Mouse (Mus musculus) forebrain, embryonic 13.5 days (tissue): ENCODE results near the gene Sema4b. TPM values are rescaled to one million over a fixed set of nuclear protein-coding genes. Genes with fewer than 3 reads are reported as not detected.
A peak's percentile ranks its signal among the peaks of the same experiment; 100 is the strongest.

Experiments
- ATAC-seq: fragments of 200-750 bp; cut with Nextera tagmentation; 2 replicates; pipeline ENCODE4 v1.8.0; 2017
- H3K27ac ChIP-seq: fragments of 300-500 bp; sonication (generic); 2 replicates; pipeline ENCODE4 v1.5.1; 2015; ENCODE audit warnings: inconsistent platforms, mild to moderate bottlenecking, moderate library complexity
- H3K27me3 ChIP-seq: fragments of 300-500 bp; sonication (generic); 2 replicates; pipeline ENCODE4 v1.6.1; 2015; ENCODE audit warnings: mild to moderate bottlenecking, inconsistent platforms
- H3K36me3 ChIP-seq: fragments of 300-500 bp; sonication (generic); 2 replicates; pipeline ENCODE4 v1.6.1; 2015; ENCODE audit warnings: mild to moderate bottlenecking, inconsistent platforms; ENCODE audit not compliant: poor library complexity, severe bottlenecking
- H3K4me1 ChIP-seq: fragments of 300-500 bp; sonication (generic); 2 replicates; pipeline ENCODE4 v1.6.1; 2015; ENCODE audit warnings: inconsistent platforms
- H3K4me2 ChIP-seq: fragments of 300-500 bp; sonication (generic); 2 replicates; pipeline ENCODE4 v1.6.1; 2015; ENCODE audit warnings: inconsistent platforms, mild to moderate bottlenecking, moderate library complexity
- H3K4me3 ChIP-seq: fragments of 300-500 bp; sonication (generic); 2 replicates; pipeline ENCODE4 v1.5.1; 2015; ENCODE audit warnings: mild to moderate bottlenecking, inconsistent platforms
- H3K9ac ChIP-seq: fragments of 300-500 bp; sonication (generic); 2 replicates; pipeline ENCODE4 v1.6.1; 2015; ENCODE audit warnings: mild to moderate bottlenecking, inconsistent platforms
- H3K9me3 ChIP-seq: fragments of 300-500 bp; sonication (generic); replicated peaks from 2 replicates; pipeline ENCODE4 v1.6.1; 2016; ENCODE audit warnings: inconsistent platforms
- WGBS: fragments of 180-500 bp; shearing (Covaris S2); methylation state at CpG from one replicate; pipeline ENCODE4 v1.1.7; 2015; 5-methylcytosine and 5-hydroxymethylcytosine counted together
- polyA plus RNA-seq: library from polyadenylated mRNA; unstranded; fragments of >200 nt; fragmentation: Nextera tagmentation; extraction: Ambion mirVana; gene quantifications from 2 replicates; pipeline ENCODE4 v1.2.1, GENCODE M21; 2015

The Sema4b gene
- polyA plus RNA-seq, 1 experiment from 2014 or later, result 20.7 TPM

GRCm38 (mm10) chr7:80208738-80209430, 22.2 kb downstream of the Sema4b start:
- Histone ChIP-seq H3K36me3 (peaks cover 12% of the 10 kb centered on the region), H3K9ac (no peak overlapping the region), H3K4me1 (peaks cover 54% of the 10 kb centered on the region), H3K4me3 (no peak overlapping the region), H3K27me3 (no peaks in the 10 kb centered on the region), H3K27ac (0 out of 2 replicates have a peak overlapping the region, but pooled peaks have one; percentile 16), H3K4me2 (no peak overlapping the region), H3K9me3 (no peaks in the 10 kb centered on the region)
- ATAC-seq, result no peak
- 73% methylated on average over 10 of the region's 10 CpGs for WGBS

DNA sequence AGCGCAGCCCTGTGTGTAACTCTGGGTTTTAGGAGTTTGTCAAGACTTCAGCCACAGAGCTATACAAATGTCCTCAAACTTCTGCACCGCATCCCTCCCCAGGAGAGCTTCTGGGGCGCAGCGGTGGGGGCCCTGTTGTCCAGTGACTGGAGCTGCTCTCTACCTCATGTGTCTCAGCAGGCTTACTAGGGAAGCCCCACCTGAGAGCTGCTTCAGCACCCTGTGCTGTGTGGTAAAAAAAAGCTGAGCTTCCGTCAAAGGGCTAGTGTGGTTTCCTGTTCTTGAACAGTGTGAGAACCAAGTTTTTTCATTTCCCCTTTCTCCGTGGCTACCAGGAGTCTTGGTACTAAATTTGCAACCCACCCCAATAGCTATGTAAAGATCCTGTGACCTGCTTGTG, 23.0 kb downstream of the Sema4b start:
- Histone ChIP-seq H3K36me3 (peaks cover 20% of the 10 kb centered on the region), H3K9ac (peak overlapping the region; percentile 23; the same call in 1 of the 2 replicates)
- 85% methylated on average over 6 of the region's 6 CpGs for WGBS

DNA sequence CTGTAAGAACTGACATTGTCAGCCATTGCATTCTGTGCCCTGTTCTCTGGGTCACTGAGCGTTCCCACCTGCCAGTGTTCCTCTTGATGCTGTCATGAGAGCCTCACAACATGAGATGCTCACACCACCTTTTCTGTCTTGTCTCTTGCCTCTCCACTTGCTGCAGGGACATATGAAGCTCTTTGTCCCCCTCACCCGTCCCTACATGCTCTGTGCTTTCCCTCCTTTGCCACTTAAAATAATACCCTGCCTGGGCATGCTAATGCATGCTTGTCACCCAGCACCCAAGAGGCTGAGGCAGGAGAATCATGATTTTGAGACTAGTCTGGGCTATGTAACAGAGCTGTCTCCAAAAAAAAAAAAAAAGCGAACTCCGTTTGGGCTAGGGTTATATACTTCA, 24.3 kb downstream of the Sema4b start:
- Histone ChIP-seq H3K4me2 (no peak overlapping the region), H3K9me3 (no peaks in the 10 kb centered on the region), H3K9ac (no peak overlapping the region; the same call in 1 of the 2 replicates), H3K27ac (no peak overlapping the region), H3K4me1 (peaks cover 46% of the 10 kb centered on the region), H3K4me3 (no peak overlapping the region), H3K36me3 (peaks cover 26% of the 10 kb centered on the region), H3K27me3 (no peaks in the 10 kb centered on the region)
- WGBS, result 79% methylated on average over 4 of the region's 4 CpGs
- no peak for ATAC-seq

More for the DNA sequence above, 23.0 kb downstream of the Sema4b start:
- no peak for ATAC-seq
- Histone ChIP-seq H3K4me3 (no peak overlapping the region), H3K4me2 (no peak overlapping the region), H3K27ac (no peak overlapping the region), H3K9me3 (no peaks in the 10 kb centered on the region), H3K27me3 (no peaks in the 10 kb centered on the region), H3K4me1 (peaks cover 48% of the 10 kb centered on the region)

DNA sequence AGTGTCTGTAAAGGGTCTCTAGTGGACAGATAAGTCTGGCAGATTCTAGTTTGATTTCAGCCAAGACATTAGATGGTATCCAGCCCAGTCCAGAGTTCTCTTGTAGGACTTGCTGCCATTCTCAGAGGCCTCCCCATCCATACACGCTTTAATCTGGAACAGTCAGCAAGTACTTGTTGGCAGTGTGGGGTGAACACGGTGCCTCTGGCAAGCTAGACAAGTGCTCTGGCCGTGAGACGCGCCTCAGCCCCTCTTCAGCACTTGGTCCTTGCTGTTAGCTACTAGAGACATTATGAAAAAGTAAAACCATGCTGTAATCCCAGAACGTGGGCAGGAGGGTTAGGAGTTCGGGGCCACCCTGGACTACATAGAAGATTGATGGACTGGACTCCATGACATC, 27.0 kb downstream of the Sema4b start:
- H3K27me3 ChIP-seq, result no peaks in the 10 kb centered on the region
- H3K9me3 ChIP-seq, result no peaks in the 10 kb centered on the region
- H3K4me1 ChIP-seq, result peaks cover 29% of the 10 kb centered on the region
- no peak for ATAC-seq
- H3K9ac ChIP-seq, result no peak overlapping the region
- 94% methylated on average over 7 of the region's 7 CpGs for WGBS
- no peak overlapping the region for H3K4me2 ChIP-seq
- H3K4me3 ChIP-seq, result no peak overlapping the region
- H3K36me3 ChIP-seq, result peaks cover 51% of the 10 kb centered on the region
- H3K27ac ChIP-seq, result peak overlapping the region; percentile 28; the same call in 1 of the 2 replicates

- Histone ChIP-seq H3K4me2 (no peak overlapping the region), H3K36me3 (peaks cover 60% of the 10 kb centered on the region), H3K27ac (peak overlapping the region; percentile 82; the same call in 1 of the 2 replicates), H3K27me3 (no peaks in the 10 kb centered on the region), H3K4me3 (no peak overlapping the region), H3K9me3 (no peaks in the 10 kb centered on the region), H3K9ac (no peak overlapping the region), H3K4me1 (peaks cover 22% of the 10 kb centered on the region)
- 72% methylated on average over 8 of the region's 8 CpGs for WGBS
- no peak for ATAC-seq
Observed at GRCm38 (mm10) chr7:80214459-80214858, 27.8 kb downstream of the Sema4b start.

DNA sequence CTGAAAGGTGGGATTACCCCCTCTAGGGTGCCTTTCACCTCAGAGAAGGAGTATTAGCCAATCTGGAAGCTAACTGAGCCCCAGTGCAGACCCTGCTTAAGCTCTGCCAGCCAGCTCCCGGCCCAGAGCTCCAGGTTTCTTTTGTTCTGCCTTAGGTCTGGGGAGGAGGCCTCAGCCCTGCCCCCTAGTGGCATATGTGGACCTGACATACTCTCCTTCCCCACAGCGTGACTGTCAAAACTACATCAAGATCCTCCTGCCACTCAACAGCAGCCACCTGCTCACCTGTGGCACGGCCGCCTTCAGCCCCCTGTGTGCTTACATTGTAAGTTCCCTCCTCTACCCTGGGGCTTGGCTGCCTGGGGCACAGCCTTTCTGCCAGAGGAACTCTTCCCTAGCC, 28.8 kb downstream of the Sema4b start:
- H3K36me3 ChIP-seq, result peaks cover 69% of the 10 kb centered on the region
- H3K27ac ChIP-seq, result peak overlapping the region; percentile 82

GRCm38 (mm10) chr7:80216566-80216965, 29.9 kb downstream of the Sema4b start:
- Histone ChIP-seq H3K4me3 (no peak overlapping the region), H3K27me3 (no peaks in the 10 kb centered on the region), H3K9ac (no peak overlapping the region), H3K4me1 (peaks cover 8% of the 10 kb centered on the region), H3K27ac (no peak overlapping the region), H3K36me3 (peaks cover 81% of the 10 kb centered on the region), H3K9me3 (no peaks in the 10 kb centered on the region), H3K4me2 (no peak overlapping the region)
- 87% methylated on average over 8 of the region's 8 CpGs for WGBS
- no peak for ATAC-seq

More for the DNA sequence above, 28.8 kb downstream of the Sema4b start:
- Histone ChIP-seq H3K4me2 (no peak overlapping the region), H3K4me3 (no peak overlapping the region), H3K9ac (peak overlapping the region; percentile 45), H3K4me1 (peaks cover 16% of the 10 kb centered on the region), H3K27me3 (no peaks in the 10 kb centered on the region), H3K9me3 (no peaks in the 10 kb centered on the region)
- WGBS, result 11% methylated on average over 4 of the region's 4 CpGs
- peak; percentile 93 for ATAC-seq

DNA sequence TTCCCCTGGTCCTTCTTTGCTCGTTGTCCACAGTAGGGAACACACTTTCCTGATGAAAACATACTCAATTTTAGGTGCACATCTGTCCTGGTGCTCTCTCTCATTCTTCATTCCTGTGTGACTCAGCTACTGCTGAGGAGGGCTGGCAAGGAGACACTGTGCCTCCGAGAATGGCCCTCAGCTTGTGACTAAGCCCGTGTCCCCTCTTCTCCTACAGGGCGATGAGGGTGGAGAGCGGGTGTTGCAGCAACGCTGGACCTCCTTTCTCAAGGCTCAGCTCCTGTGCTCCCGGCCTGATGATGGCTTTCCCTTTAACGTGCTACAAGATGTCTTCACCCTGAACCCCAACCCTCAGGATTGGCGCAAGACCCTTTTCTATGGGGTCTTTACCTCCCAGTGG, 32.0 kb downstream of the Sema4b start:
- ATAC-seq, result no peak
- Histone ChIP-seq H3K36me3 (peaks cover 86% of the 10 kb centered on the region), H3K9me3 (no peaks in the 10 kb centered on the region), H3K27me3 (no peaks in the 10 kb centered on the region), H3K4me2 (no peak overlapping the region), H3K27ac (no peak overlapping the region), H3K9ac (no peak overlapping the region), H3K4me3 (no peak overlapping the region), H3K4me1 (peaks cover 8% of the 10 kb centered on the region)
- 98% methylated on average over 9 of the region's 9 CpGs for WGBS

DNA sequence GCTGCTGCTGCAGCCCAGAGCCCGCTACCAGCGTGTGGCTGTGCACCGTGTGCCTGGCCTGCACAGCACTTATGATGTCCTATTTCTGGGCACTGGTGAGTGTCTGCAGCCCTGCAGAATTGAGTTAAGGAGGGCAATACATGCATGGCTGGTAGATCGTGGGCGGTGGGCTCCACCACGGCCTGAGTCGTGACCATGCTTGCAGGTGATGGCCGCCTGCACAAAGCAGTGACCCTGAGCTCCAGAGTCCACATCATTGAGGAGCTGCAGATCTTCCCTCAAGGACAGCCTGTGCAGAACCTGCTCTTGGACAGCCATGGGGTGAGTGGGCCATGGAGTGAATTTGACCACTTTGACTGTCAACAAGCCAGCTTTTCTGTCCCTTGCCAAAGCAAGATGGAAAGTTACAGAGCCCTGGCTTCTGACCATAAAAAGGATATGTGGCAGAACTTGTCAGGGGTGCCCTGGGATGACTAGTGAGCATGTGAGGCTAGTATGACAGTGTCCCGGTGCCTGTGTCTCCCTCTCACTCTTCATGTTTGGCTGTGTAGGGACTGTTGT, 33.7 kb downstream of the Sema4b start:
- H3K9ac ChIP-seq, result no peak overlapping the region
- 99% methylated on average over 9 of the region's 9 CpGs for WGBS
- H3K27me3 ChIP-seq, result no peaks in the 10 kb centered on the region
- H3K27ac ChIP-seq, result no peak overlapping the region
- no peaks in the 10 kb centered on the region for H3K9me3 ChIP-seq
- H3K4me2 ChIP-seq, result no peak overlapping the region
- peaks cover 91% of the 10 kb centered on the region for H3K36me3 ChIP-seq
- peaks cover under 1% of the 10 kb centered on the region for H3K4me1 ChIP-seq
- no peak for ATAC-seq
- H3K4me3 ChIP-seq, result no peak overlapping the region

GRCm38 (mm10) chr7:80221179-80221750, 34.6 kb downstream of the Sema4b start:
- H3K4me2 ChIP-seq, result no peak overlapping the region
- no peak for ATAC-seq
- WGBS, result 85% methylated on average over 4 of the region's 4 CpGs
- no peaks in the 10 kb centered on the region for H3K4me1 ChIP-seq
- peaks cover 92% of the 10 kb centered on the region for H3K36me3 ChIP-seq
- no peak overlapping the region for H3K9ac ChIP-seq
- no peak overlapping the region for H3K27ac ChIP-seq
- no peaks in the 10 kb centered on the region for H3K9me3 ChIP-seq
- H3K27me3 ChIP-seq, result no peaks in the 10 kb centered on the region
- H3K4me3 ChIP-seq, result no peak overlapping the region

DNA sequence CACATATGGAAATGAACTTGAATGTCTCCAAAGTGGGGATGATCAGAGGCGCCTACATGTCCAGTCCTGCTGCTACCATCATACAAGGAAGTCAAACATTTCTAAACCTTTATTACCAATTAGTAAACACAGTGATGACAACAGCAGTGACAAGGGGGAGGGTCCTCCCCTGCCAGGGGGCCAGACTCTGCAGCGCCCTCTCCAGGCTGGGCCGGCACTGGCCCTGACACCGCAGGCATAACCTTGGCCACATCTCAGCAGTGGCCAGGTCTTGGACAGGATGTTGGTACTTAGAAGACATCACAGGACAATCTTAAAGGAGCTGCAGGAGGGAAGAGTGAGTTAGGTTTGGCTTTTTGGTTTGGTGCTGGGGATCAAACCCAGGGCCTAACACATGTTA, 40.4 kb downstream of the Sema4b start:
- H3K36me3 ChIP-seq, result peaks cover 55% of the 10 kb centered on the region
- 87% methylated on average over 4 of the region's 4 CpGs for WGBS

DNA sequence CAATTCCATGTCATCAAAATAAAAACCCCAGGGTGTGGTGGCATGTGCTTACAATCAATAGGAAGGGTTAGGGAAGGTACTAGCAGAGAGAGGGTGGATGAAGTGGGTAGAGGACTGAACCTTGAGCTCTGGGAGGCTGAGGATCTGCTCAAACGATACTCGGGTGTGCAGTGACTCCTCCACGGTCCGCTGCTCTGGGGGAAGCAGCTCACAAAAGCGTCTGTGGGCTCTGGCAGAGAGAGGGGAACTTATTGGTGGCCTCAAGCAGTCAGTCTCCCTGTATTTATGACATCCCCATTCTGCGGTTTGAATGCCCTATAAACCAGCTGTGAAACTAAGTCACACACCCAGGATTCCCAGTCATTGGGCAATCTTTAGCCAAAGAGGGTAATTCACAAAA, 43.6 kb downstream of the Sema4b start:
- no peak for ATAC-seq
- H3K27ac ChIP-seq, result no peak overlapping the region
- 64% methylated on average over 6 of the region's 6 CpGs for WGBS
- no peak overlapping the region; the same call in 1 of the 2 replicates for H3K9ac ChIP-seq
- H3K36me3 ChIP-seq, result peaks cover 29% of the 10 kb centered on the region
- H3K9me3 ChIP-seq, result no peaks in the 10 kb centered on the region
- H3K4me2 ChIP-seq, result no peak overlapping the region
- peaks cover 28% of the 10 kb centered on the region for H3K4me1 ChIP-seq
- no peak overlapping the region for H3K4me3 ChIP-seq
- H3K27me3 ChIP-seq, result peaks cover 15% of the 10 kb centered on the region

More for the DNA sequence above, 40.4 kb downstream of the Sema4b start:
- Histone ChIP-seq H3K4me2 (no peak overlapping the region), H3K9me3 (no peaks in the 10 kb centered on the region), H3K9ac (no peak overlapping the region), H3K27me3 (peaks cover 15% of the 10 kb centered on the region), H3K4me1 (peaks cover 6% of the 10 kb centered on the region), H3K4me3 (no peak overlapping the region), H3K27ac (no peak overlapping the region)
- ATAC-seq, result no peak
